Mouse (Mus musculus): ENCODE results near the gene Enpp6. TPM values are rescaled to one million over a fixed set of nuclear protein-coding genes. Genes with fewer than 3 reads are reported as not detected.

Gene Enpp6
- polyA plus RNA-seq, 1 experiment = 5.5 TPM

Other genes with a start within 250 kb of the Enpp6 start
- gene Irf2, start 247.2 kb upstream of the Enpp6 start, polyA plus RNA-seq (2012; rRNA removed) = 7.8 and 14.1 TPM in 2 replicates

Measured in gonadal fat pad, adult 2 months (tissue).